Mouse (Mus musculus) heart, adult 2 months (tissue): ENCODE measurements at regions not wholly inside any gene's neighbourhood (a gene's known extent, or its start where the extent isn't known, plus 50 kb on each side); places are given as distances from the start of the nearest gene placed in this dataset.

Experiments used
- CTCF ChIP-seq: fragments of 200-600 bp; IDR thresholded peaks from 2 replicates; pipeline ENCODE4 v1.8.1; 2022; ENCODE audit warnings: antibody characterized with exemption, mild to moderate bottlenecking, moderate library complexity
- EP300 ChIP-seq: fragments of 200-500 bp; IDR thresholded peaks from 2 replicates; pipeline ENCODE4 v1.6.1; 2011; ENCODE audit warnings: low read depth, low read length, control low read depth; ENCODE audit not compliant: insufficient read depth

- no peak for TF ChIP-seq CTCF
- TF ChIP-seq EP300: no peak
Measured at GRCm38 (mm10) chr15:87229951-87230350, 314.1 kb upstream of the Fam19a5 start.
